Mouse (Mus musculus) CD4-positive, CD25-positive, alpha-beta regulatory T cell, adult 2 months (primary cell): Measurements from ENCODE around the gene Mapk1ip1.
A peak's percentile ranks its signal among the peaks of the same experiment; 100 is the strongest.

Experiments
- DNase-seq: peaks from one replicate; pipeline ENCODE4 v3.0.0-alpha.2; 2012; ENCODE audit warnings: low read depth, low spot score

Gene Mapk1ip1

DNA sequence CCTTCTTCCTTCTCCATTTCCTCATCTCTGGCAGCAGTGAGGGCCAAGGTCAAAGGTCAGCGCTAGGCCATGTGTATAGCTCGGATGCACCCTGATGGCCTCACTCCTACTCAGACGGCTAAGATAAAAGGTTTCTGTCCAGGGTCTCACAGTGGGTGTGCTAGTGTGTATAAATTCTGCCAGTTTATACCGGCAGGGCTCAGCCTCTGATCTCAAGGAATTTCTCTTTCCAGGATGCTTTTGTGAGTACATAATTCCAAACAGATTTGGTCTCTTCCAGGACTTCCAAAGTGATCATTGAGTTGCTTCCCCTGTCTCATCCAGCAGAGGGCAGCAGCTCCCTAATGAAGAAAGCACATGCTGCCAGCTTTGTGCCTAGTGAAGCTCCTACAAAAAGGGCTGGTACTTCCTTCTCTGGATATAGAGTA, 5.5 kb downstream of the Mapk1ip1 start:
- peak; percentile 77 for DNase-seq

DNA sequence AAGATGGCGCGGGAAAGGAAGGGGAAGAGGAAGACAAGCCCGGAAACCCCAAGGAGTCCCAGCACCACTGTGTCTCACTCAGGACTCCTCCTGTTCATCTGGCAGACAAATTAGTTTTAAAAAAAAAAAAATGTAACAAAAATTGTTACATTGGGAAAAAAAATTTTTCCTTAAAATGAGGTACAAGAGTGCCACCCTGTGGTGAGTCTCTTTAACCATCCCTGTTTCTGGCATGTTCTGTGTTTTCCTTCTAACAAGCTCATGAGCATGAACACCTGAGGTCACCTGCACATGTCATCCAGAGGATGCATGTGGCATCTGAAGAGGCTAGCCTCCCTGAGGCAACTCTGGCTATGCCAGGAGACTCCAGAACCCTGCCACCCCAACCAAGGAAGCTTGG, 11.0 kb downstream of the Mapk1ip1 start:
- no peak for DNase-seq

DNA sequence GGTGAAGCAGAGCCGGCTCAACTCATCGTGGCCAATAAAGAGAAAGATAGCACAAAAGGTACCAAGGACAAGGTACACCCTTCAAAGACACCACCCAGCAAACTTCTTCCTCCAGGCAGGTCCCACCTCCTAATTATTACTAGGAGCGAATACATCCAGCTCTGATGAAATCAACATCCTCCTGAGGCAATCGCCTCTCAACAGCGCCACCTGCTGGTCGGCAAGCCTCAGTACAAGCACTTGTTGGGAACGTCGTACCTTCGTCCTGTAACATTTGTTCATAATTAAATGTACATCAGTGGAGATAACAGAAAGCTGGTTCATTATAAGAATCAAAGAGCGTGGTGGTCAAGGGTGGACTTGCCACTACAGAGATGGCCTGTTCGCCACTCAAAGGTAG, 18.3 kb downstream of the Mapk1ip1 start:
- DNase-seq, result peak; percentile 79

DNA sequence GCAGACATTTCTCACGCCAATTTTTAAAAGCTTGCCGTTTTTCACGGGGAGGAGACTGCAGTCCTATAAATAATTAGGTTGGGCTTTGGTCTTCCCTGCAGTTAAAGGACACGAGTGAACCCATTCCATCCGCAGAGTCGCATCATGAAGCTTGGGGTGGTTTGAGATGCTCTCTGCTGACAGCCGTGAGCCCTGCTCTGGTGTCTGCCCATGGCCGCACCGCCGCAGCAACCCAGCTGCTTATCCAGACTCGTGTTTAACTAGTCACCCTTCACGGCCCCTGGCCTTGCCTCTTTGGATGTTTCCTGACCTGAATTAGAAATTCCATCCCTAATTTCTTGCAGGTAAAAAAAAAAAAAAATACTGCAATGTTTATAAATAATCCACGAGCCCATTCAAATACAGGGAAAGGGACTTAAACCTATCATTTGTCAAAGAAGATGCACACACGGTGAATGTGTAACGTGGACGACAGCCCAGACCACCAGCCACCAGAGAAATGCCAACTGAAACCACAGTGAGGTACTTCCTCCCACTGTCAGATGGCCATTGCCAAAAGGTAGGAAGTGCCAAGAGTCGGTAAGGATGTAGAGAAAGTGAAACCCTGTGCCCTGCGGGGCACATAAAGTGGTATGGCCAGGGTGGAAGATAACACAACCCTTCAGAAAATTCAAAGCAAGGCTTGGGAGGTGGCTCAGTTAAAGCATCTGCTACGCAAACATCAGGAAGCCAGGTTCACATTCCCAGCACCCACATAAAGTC, 20.9 kb downstream of the Mapk1ip1 start:
- no peak for DNase-seq

DNA sequence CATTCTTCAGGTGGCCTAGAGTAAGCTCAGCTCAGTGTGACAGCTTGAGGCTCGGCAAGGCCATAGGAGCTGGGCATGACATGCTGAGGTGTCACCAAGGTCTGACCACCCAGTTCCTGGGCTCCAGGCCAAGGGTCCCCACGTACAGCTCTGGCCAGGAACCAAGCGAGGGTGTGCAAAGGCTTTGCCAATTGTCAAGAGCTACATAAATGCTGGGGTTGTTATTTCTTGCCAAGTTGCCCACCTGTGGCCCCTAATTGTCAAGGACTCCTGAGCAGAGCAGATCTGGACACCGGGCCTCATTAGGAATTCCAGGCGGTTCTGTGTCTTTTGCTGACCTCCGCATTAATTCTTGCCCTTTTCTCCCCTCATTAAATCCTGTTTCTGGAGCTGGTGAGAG, 21.6 kb downstream of the Mapk1ip1 start:
- DNase-seq, result no peak

DNA sequence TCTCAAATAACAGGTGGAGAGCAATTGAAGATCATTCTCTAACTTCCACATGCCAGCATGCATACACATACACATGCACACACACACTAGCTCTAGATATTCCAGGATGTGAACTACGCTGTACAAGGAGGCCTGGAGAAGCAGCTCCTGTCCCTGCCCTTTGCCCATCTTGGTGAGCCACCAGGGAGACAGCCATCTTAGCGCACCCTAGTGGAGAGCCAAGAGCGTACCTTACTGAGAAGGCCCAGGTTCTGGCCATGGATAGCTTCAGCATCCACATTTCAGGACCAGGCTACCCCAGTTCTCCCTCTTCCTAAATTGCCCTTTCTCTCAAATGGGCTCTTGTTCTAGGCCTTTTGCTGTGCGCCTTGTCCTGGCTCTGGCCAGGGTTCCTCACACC, 27.8 kb downstream of the Mapk1ip1 start:
- no peak for DNase-seq

DNA sequence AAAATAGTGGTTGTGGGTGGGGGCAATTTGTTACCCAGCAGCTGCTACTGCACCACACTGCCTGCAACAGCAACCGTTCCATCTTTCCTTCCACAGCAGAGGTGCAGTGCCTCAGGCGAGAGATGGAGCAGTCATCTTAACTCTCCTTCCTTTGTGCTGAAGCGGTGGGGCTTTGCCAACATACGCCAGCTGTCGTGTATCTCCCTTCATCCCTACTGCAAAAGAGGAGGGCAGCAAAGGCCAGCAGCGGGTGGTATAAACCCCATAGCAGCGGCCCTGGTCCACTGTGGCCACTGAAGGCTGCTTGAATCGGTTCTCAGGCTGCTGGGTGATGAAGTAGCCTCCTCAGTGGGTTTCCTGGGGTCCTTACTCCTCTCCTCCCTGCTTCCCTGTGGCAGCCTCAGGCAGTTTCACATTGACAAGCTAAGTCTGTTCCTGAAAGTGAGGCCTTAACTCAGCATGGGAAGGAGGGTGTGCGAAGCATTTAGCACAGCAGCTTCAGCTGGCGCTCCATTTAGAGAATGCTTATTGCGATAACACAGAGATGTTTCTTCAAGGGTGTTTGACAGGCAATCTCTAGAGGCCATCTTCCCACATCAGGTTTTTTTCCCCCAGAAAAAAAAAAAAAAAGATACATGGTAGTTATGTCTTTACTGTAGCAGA, 32.7 kb downstream of the Mapk1ip1 start:
- no peak for DNase-seq

DNA sequence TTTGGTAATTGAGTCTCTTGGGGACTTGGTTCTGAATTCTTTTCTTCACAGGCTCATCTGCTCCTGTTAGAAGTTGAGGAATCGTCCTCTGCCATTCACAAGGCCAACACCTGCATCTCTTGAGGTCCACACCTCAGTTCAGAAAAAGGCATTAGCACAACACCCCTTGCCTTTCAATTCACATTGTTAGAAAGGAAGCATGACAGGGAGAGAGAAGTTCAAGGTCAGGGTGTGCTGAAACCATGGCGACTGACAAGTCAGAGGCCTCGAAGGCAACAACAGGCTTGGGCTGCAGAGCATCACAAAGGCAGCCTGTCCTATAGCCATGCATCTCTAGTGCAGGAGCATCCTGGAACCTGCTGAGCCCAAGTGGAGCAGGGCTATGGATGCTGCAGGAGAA, 38.9 kb downstream of the Mapk1ip1 start:
- DNase-seq, result no peak

DNA sequence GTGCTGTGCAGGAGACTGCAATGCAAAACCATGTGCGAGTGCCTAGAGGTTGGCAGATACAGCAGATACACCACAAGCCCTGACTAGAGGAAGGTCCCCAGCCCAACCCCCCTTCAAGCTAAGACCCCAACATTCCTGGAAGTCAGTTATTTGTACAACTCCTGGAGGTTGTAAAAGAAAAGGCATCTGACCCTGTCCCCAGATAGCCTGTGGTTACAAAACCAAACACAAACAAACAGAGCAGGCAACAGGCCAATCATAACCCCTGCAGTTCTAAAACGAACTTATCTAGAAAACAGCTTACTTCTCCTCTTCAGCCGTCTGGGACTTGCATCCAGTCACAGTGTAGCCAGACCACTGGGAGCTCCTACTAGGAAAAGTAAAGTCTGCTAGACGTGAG, 42.7 kb downstream of the Mapk1ip1 start:
- DNase-seq, result no peak

DNA sequence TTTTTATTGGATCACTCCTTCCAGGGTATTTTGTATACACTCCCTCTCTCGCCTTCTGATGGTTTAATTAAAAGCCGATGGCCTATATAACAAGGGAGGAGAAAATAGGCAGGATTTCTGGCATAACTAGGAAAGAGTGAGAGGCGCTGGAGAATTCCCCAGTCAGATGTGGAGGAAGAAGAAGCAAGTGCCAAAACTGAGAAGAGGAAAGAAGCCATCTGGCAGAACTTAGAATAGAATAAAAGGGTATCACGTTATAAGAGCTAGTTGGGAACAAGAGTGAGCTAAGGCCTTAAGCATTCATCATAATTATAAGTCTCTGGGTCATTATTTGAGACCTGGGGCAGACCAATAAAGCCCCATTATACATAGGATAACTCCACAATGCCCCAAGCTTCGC, 58.0 kb downstream of the Mapk1ip1 start:
- no peak for DNase-seq
